Mouse (Mus musculus) forebrain, postnatal 0 days (tissue): Measurements from ENCODE around the gene Lhfp. TPM values are rescaled to one million over a fixed set of nuclear protein-coding genes. Genes with fewer than 3 reads are reported as not detected.

ENCODE experiments used
- ATAC-seq: fragments of 200-750 bp; cut with Nextera tagmentation; 2 replicates; pipeline ENCODE4 v1.8.0; 2017; ENCODE audit warnings: mild to moderate bottlenecking, moderate library complexity
- DNase-seq: peaks from one replicate; pipeline ENCODE4 v3.0.0-alpha.2; 2015
- H3K27ac ChIP-seq: fragments of 300-500 bp; sonication (generic); 2 replicates; pipeline ENCODE4 v1.5.1; 2014; ENCODE audit warnings: low read depth, mild to moderate bottlenecking, antibody characterized with exemption, low read length, moderate library complexity, mixed read lengths
- H3K27me3 ChIP-seq: fragments of 300-500 bp; sonication (generic); 2 replicates; pipeline ENCODE4 v1.6.1; 2014; ENCODE audit warnings: mild to moderate bottlenecking, low read length, mixed read lengths; ENCODE audit not compliant: insufficient read depth
- H3K36me3 ChIP-seq: fragments of 300-500 bp; sonication (generic); 2 replicates; pipeline ENCODE4 v1.6.1; 2014; ENCODE audit warnings: mild to moderate bottlenecking, moderate library complexity; ENCODE audit not compliant: insufficient read depth
- H3K4me1 ChIP-seq: fragments of 300-500 bp; sonication (generic); 2 replicates; pipeline ENCODE4 v1.6.1; 2014; ENCODE audit warnings: antibody characterized with exemption; ENCODE audit not compliant: insufficient read depth
- H3K4me2 ChIP-seq: fragments of 300-500 bp; sonication (generic); 2 replicates; pipeline ENCODE4 v1.6.1; 2014; ENCODE audit warnings: low read depth, mild to moderate bottlenecking, moderate library complexity
- H3K4me3 ChIP-seq: fragments of 300-500 bp; sonication (generic); 2 replicates; pipeline ENCODE4 v1.5.1; 2014; ENCODE audit warnings: low read depth, low read length, mixed read lengths
- H3K9ac ChIP-seq: fragments of 300-500 bp; sonication (generic); 2 replicates; pipeline ENCODE4 v1.6.1; 2014; ENCODE audit warnings: mild to moderate bottlenecking
- H3K9me3 ChIP-seq: fragments of 300-500 bp; sonication (generic); 2 replicates; pipeline ENCODE4 v1.6.1; 2016; ENCODE audit warnings: low read length
- CTCF ChIP-seq: sonication (generic); IDR thresholded peaks from 2 replicates; pipeline ENCODE4 v1.5.1; 2016; ENCODE audit warnings: antibody characterized with exemption, control low read depth, low read depth
- WGBS: fragments of 180-500 bp; shearing (Covaris S2); extraction: QIAGEN DNeasy Blood & Tissue Kit; methylation state at CpG from one replicate; pipeline ENCODE4 v1.1.7; 2014; 5-methylcytosine and 5-hydroxymethylcytosine counted together
- polyA plus RNA-seq: library from polyadenylated mRNA; unstranded; fragments of >200 nt; fragmentation: Nextera tagmentation; extraction: Ambion mirVana; gene quantifications from 2 replicates; pipeline ENCODE4 v1.2.1, GENCODE M21; 2015
- total RNA-seq: library from RNA; depleted of rRNA; stranded (reverse); fragments of >200 nt; gene quantifications from 2 replicates; pipeline ENCODE4 v1.2.3, GENCODE M21; 2014; rRNA removed

Gene Lhfp
- total and polyA plus RNA-seq, 2 experiments from 2014 or later: 44.7 to 60.8 TPM

- Histone ChIP-seq H3K4me3 (no peak overlapping the region), H3K27me3 (no peaks in the 10 kb centered on the region), H3K9me3 (0 out of 2 replicates have a peak, but pooled peaks cover 6% of the 10 kb centered on the region), H3K4me1 (peaks cover 5% of the 10 kb centered on the region; the same call in 1 of the 2 replicates), H3K36me3 (no peaks in the 10 kb centered on the region), H3K27ac (peak overlapping the region; percentile 62; the same call in 1 of the 2 replicates), H3K9ac (no peak overlapping the region), H3K4me2 (no peak overlapping the region)
- peak; percentile 87 for ATAC-seq
- no peak for TF ChIP-seq CTCF
- WGBS: 87% methylated on average over 2 of the region's 2 CpGs
- DNase-seq: peak; percentile 57
Observed at GRCm38 (mm10) chr3:53310615-53311014, 269.3 kb downstream of the Lhfp start.

Other genes with a start within 250 kb of the Lhfp start
- gene Cog6, start 24.3 kb upstream of the Lhfp start, total RNA-seq: 42.8 and 44.9 TPM in 2 replicates
- 28.3 and 31.3 TPM in 2 replicates for gene Cog6, start 24.3 kb upstream of the Lhfp start, polyA plus RNA-seq